In genomic region chr3:37655933-37656633, GRCm38 (mm10) we compare ENCODE assay signal across 8 mouse cellular contexts. TPM values are rescaled to one million over a fixed set of nuclear protein-coding genes. Genes with fewer than 3 reads are reported as not detected.
DNase-seq lines count a peak whose midpoint lies in the region; ATAC-seq lines count a peak whose summit lies in the region.

No protein-coding gene starts in this region.

- peaks cover 4% of the 10 kb centered on the region for H3K4me1 ChIP-seq in neural tube, embryonic 11.5 days (ENCODE audit: control insufficient read depth, insufficient read depth, low read length)
- H3K4me1 ChIP-seq in hindbrain, embryonic 13.5 days (replicated peaks) = peaks cover 20% of the 10 kb centered on the region
- peaks cover 22% of the 10 kb centered on the region for H3K4me1 ChIP-seq in midbrain, embryonic 12.5 days

- H3K9ac ChIP-seq in neural tube, embryonic 11.5 days (ENCODE audit: low read length) = no peak overlapping the region
- peak overlapping the region; percentile 46; the same call in 1 of the 2 replicates for H3K9ac ChIP-seq in hindbrain, embryonic 13.5 days
- peak overlapping the region; percentile 1; the same call in 1 of the 2 replicates for H3K9ac ChIP-seq in midbrain, embryonic 12.5 days (replicated peaks)

- ATAC-seq in cerebellum, adult (ENCODE audit: insufficient number of reproducible peaks, low FRiP score, low TSS enrichment) = no peak
- ATAC-seq in neural tube, embryonic 11.5 days (ENCODE audit: insufficient read depth, low FRiP score, low TSS enrichment) = no peak
- ATAC-seq in hindbrain, embryonic 13.5 days (ENCODE audit: low FRiP score) = peak; percentile 50; the same call in 1 of the 2 replicates
- peak; percentile 41; the same call in 1 of the 2 replicates for ATAC-seq in midbrain, embryonic 12.5 days (ENCODE audit: low FRiP score, low read depth)

- H3K36me3 ChIP-seq in neural tube, embryonic 11.5 days (ENCODE audit: control insufficient read depth, insufficient read depth, low read length) = no peaks in the 10 kb centered on the region
- H3K36me3 ChIP-seq in hindbrain, embryonic 13.5 days = no peaks in the 10 kb centered on the region
- H3K36me3 ChIP-seq in midbrain, embryonic 12.5 days = no peaks in the 10 kb centered on the region

- 20% methylated on average over 20 of the region's 20 CpGs for WGBS in neural tube, embryonic 11.5 days
- WGBS in hindbrain, embryonic 13.5 days = 26% methylated on average over 20 of the region's 20 CpGs
- WGBS in midbrain, embryonic 12.5 days = 21% methylated on average over 20 of the region's 20 CpGs

- no peaks in the 10 kb centered on the region for H3K9me3 ChIP-seq in neural tube, embryonic 11.5 days (ENCODE audit: control insufficient read depth, low read length)
- H3K9me3 ChIP-seq in hindbrain, embryonic 13.5 days = no peaks in the 10 kb centered on the region
- H3K9me3 ChIP-seq in midbrain, embryonic 12.5 days = no peaks in the 10 kb centered on the region

- peaks cover 11% of the 10 kb centered on the region for H3K27me3 ChIP-seq in neural tube, embryonic 11.5 days (ENCODE audit: control insufficient read depth, insufficient read depth, low read length)
- H3K27me3 ChIP-seq in hindbrain, embryonic 13.5 days = peaks cover 56% of the 10 kb centered on the region
- peaks cover 83% of the 10 kb centered on the region for H3K27me3 ChIP-seq in midbrain, embryonic 12.5 days

- H3K4me2 ChIP-seq in neural tube, embryonic 11.5 days (ENCODE audit: low read depth) = peak overlapping the region; percentile 22
- peak overlapping the region; percentile 50 for H3K4me2 ChIP-seq in hindbrain, embryonic 13.5 days
- peak overlapping the region; percentile 38 for H3K4me2 ChIP-seq in midbrain, embryonic 12.5 days (replicated peaks)

- H3K4me3 ChIP-seq in neural tube, embryonic 11.5 days (ENCODE audit: low read depth, low read length) = no peak overlapping the region
- peak overlapping the region; percentile 29 for H3K4me3 ChIP-seq in hindbrain, embryonic 13.5 days
- H3K4me3 ChIP-seq in midbrain, embryonic 12.5 days = peak overlapping the region; percentile 17

- H3K27ac ChIP-seq in neural tube, embryonic 11.5 days (ENCODE audit: low read depth, low read length) = no peak overlapping the region
- H3K27ac ChIP-seq in hindbrain, embryonic 13.5 days = no peak overlapping the region
- H3K27ac ChIP-seq in midbrain, embryonic 12.5 days (replicated peaks) = no peak overlapping the region

- peak; percentile 62 to 64 for DNase-seq in cerebellum, postnatal 14 days
- DNase-seq in neural tube, embryonic 11.5 days (ENCODE audit: low spot score) = peak; percentile 53
- DNase-seq in neural tube, embryonic 10.5 days (ENCODE audit: extremely low spot score, low spot score) = no peak
- no peak for DNase-seq in adrenal gland, postnatal 14 days
- DNase-seq in layer of hippocampus, postnatal 36 days = no peak

RNA-seq across cellular contexts. Expression of gene Spry1, which starts 16.3 kb away (rescaled TPM):
- 8.1 and 8.4 TPM in 2 replicates for polyA plus RNA-seq in neural tube, embryonic 11.5 days (2014; fragmentation: Nextera tagmentation; extraction: Ambion mirVana)
- polyA plus RNA-seq in hindbrain, embryonic 13.5 days (2015; fragmentation: Nextera tagmentation; extraction: Ambion mirVana) = 4.4 and 5.7 TPM in 2 replicates
- polyA plus RNA-seq in midbrain, embryonic 12.5 days (2016; fragmentation: Nextera tagmentation; extraction: Ambion mirVana) = 7.9 and 8.3 TPM in 2 replicates
- total RNA-seq in adrenal gland, postnatal 14 days (2021) = 25.0 and 28.0 TPM in 2 replicates
- total RNA-seq in layer of hippocampus, postnatal 36 days (2021) = 10 to 100 TPM; 13.3 to 13.8 TPM

Comparison
In these comparisons a context has a peak if more than half of its experiments do, and no peak if none do; other contexts are left out.
1. DNase-seq: peak in cerebellum, postnatal 14 days (2 of 2) and neural tube, embryonic 11.5 days (single experiment); none in neural tube, embryonic 10.5 days (single experiment), adrenal gland, postnatal 14 days (single experiment) and layer of hippocampus, postnatal 36 days (0 of 2).
2. ATAC-seq: peak in hindbrain, embryonic 13.5 days (single experiment) and midbrain, embryonic 12.5 days (single experiment); none in cerebellum, adult (single experiment) and neural tube, embryonic 11.5 days (single experiment).
3. Peak in every context shown above with its lines, with median percentiles within 50 percentile points of each other: H3K4me2 ChIP-seq.